Mouse (Mus musculus) intestine, embryonic 16.5 days (tissue): ENCODE results near the gene Rufy1. TPM values are rescaled to one million over a fixed set of nuclear protein-coding genes. Genes with fewer than 3 reads are reported as not detected.
"Not testable (repeated sequence)": the region's sequence is repeated elsewhere in the genome, so short reads cannot be mapped to it uniquely, and the experiment has no call there.

Source experiments
- ATAC-seq: fragments of 200-750 bp; cut with Nextera tagmentation; 2 replicates; pipeline ENCODE4 v1.8.0; 2017; ENCODE audit warnings: moderate TSS enrichment, moderate library complexity
- H3K27ac ChIP-seq: fragments of 300-500 bp; sonication (generic); 2 replicates; pipeline ENCODE4 v1.5.1; 2014; ENCODE audit warnings: mild to moderate bottlenecking, low read length
- H3K27me3 ChIP-seq: fragments of 300-500 bp; sonication (generic); replicated peaks from 2 replicates; pipeline ENCODE4 v1.6.1; 2014; ENCODE audit warnings: low read length, control low read depth, mixed read lengths; ENCODE audit not compliant: control insufficient read depth, insufficient read depth
- H3K36me3 ChIP-seq: fragments of 300-500 bp; sonication (generic); 2 replicates; pipeline ENCODE4 v1.6.1; 2014; ENCODE audit warnings: low read length, control low read depth; ENCODE audit not compliant: control insufficient read depth, insufficient read depth
- H3K4me1 ChIP-seq: fragments of 300-500 bp; sonication (generic); 2 replicates; pipeline ENCODE4 v1.6.1; 2014; ENCODE audit warnings: low read length, control low read depth, mixed read lengths; ENCODE audit not compliant: control insufficient read depth, insufficient read depth
- H3K4me2 ChIP-seq: fragments of 300-500 bp; sonication (generic); 2 replicates; pipeline ENCODE4 v1.6.1; 2014; ENCODE audit warnings: low read depth, low read length, control low read depth
- H3K4me3 ChIP-seq: fragments of 300-500 bp; sonication (generic); 2 replicates; pipeline ENCODE4 v1.5.1; 2014; ENCODE audit warnings: mild to moderate bottlenecking, low read length
- H3K9ac ChIP-seq: fragments of 300-500 bp; sonication (generic); 2 replicates; pipeline ENCODE4 v1.6.1; 2014; ENCODE audit warnings: low read depth, low read length
- H3K9me3 ChIP-seq: fragments of 300-500 bp; sonication (generic); 2 replicates; pipeline ENCODE4 v1.6.1; 2016; ENCODE audit warnings: low read length, control low read depth; ENCODE audit not compliant: control insufficient read depth
- WGBS: fragments of 180-500 bp; shearing (Covaris S2); extraction: QIAGEN DNeasy Blood & Tissue Kit; methylation state at CpG from one replicate; pipeline ENCODE4 v1.1.7; 2014; 5-methylcytosine and 5-hydroxymethylcytosine counted together
- polyA plus RNA-seq: library from polyadenylated mRNA; unstranded; fragments of >200 nt; fragmentation: Nextera tagmentation; extraction: Ambion mirVana; gene quantifications from 2 replicates; pipeline ENCODE4 v1.2.1, GENCODE M21; 2015

The Rufy1 gene
- polyA plus RNA-seq, 1 experiment from 2014 or later: 19.5 TPM

- no peak overlapping the region for H3K4me3 ChIP-seq
- WGBS: 8% methylated on average over 26 of the region's 26 CpGs
Measured at GRCm38 (mm10) chr11:50457111-50457911, 26.4 kb upstream of the Rufy1 start.

GRCm38 (mm10) chr11:50456455-50456854 is 25.5 kb upstream of the Rufy1 start:
- Histone ChIP-seq H3K9me3 (no peaks in the 10 kb centered on the region), H3K4me1 (peaks cover 7% of the 10 kb centered on the region; the same call in 1 of the 2 replicates), H3K4me2 (no peak overlapping the region), H3K27ac (no peak overlapping the region), H3K4me3 (no peak overlapping the region), H3K9ac (no peak overlapping the region), H3K27me3 (no peaks in the 10 kb centered on the region), H3K36me3 (no peaks in the 10 kb centered on the region)
- WGBS: 58% methylated on average over 7 of the region's 7 CpGs
- no peak for ATAC-seq

More at GRCm38 (mm10) chr11:50457111-50457911, 26.4 kb upstream of the Rufy1 start:
- no peaks in the 10 kb centered on the region for H3K36me3 ChIP-seq
- peak overlapping the region; percentile 11; the same call in 1 of the 2 replicates for H3K4me2 ChIP-seq
- no peaks in the 10 kb centered on the region for H3K27me3 ChIP-seq
- H3K9me3 ChIP-seq: no peaks in the 10 kb centered on the region
- H3K27ac ChIP-seq: no peak overlapping the region
- H3K4me1 ChIP-seq: peaks cover 7% of the 10 kb centered on the region; the same call in 1 of the 2 replicates
- peak overlapping the region; percentile 38; the same call in 1 of the 2 replicates for H3K9ac ChIP-seq
- ATAC-seq: no peak; the same call in 1 of the 2 replicates

GRCm38 (mm10) chr11:50454934-50455333 is 24.0 kb upstream of the Rufy1 start:
- Histone ChIP-seq H3K9me3 (no peaks in the 10 kb centered on the region), H3K9ac (no peak overlapping the region), H3K27ac (no peak overlapping the region), H3K27me3 (no peaks in the 10 kb centered on the region), H3K4me1 (peaks cover 7% of the 10 kb centered on the region; the same call in 1 of the 2 replicates), H3K4me3 (no peak overlapping the region), H3K36me3 (no peaks in the 10 kb centered on the region), H3K4me2 (no peak overlapping the region)
- no peak for ATAC-seq
- WGBS: 62% methylated on average over 6 of the region's 6 CpGs

GRCm38 (mm10) chr11:50450236-50450635 is 19.3 kb upstream of the Rufy1 start:
- Histone ChIP-seq H3K4me3 (no peak overlapping the region), H3K4me1 (no peaks in the 10 kb centered on the region), H3K4me2 (no peak overlapping the region), H3K9ac (no peak overlapping the region), H3K27ac (no peak overlapping the region), H3K27me3 (no peaks in the 10 kb centered on the region), H3K36me3 (no peaks in the 10 kb centered on the region), H3K9me3 (no peaks in the 10 kb centered on the region)
- 73% methylated on average over 9 of the region's 9 CpGs for WGBS
- ATAC-seq: no peak

- 39% methylated on average over 6 of the region's 8 CpGs for WGBS
- not testable (repeated sequence) for ATAC-seq, H3K4me1 ChIP-seq, H3K36me3 ChIP-seq, H3K9ac ChIP-seq, H3K27me3 ChIP-seq, H3K4me3 ChIP-seq, H3K27ac ChIP-seq, H3K4me2 ChIP-seq, H3K9me3 ChIP-seq
Measured at GRCm38 (mm10) chr11:50448163-50448562, 17.2 kb upstream of the Rufy1 start.

- H3K4me3 ChIP-seq: no peak overlapping the region
- no peaks in the 10 kb centered on the region for H3K36me3 ChIP-seq
- ATAC-seq: no peak
- H3K9me3 ChIP-seq: no peaks in the 10 kb centered on the region
- H3K9ac ChIP-seq: no peak overlapping the region
- no peaks in the 10 kb centered on the region for H3K27me3 ChIP-seq
- H3K4me2 ChIP-seq: no peak overlapping the region
- no peaks in the 10 kb centered on the region for H3K4me1 ChIP-seq
- H3K27ac ChIP-seq: no peak overlapping the region
- 73% methylated on average over 5 of the region's 5 CpGs for whole genome bisulfite sequencing
Measured at GRCm38 (mm10) chr11:50443259-50444065, 12.5 kb upstream of the Rufy1 start.

- Histone ChIP-seq H3K4me2 (no peak overlapping the region), H3K4me1 (no peaks in the 10 kb centered on the region), H3K9me3 (no peaks in the 10 kb centered on the region), H3K9ac (no peak overlapping the region), H3K36me3 (no peaks in the 10 kb centered on the region), H3K27me3 (no peaks in the 10 kb centered on the region), H3K4me3 (no peak overlapping the region), H3K27ac (no peak overlapping the region)
- WGBS: 55% methylated on average over 9 of the region's 9 CpGs
- no peak for ATAC-seq
Measured at GRCm38 (mm10) chr11:50441637-50442036, 10.7 kb upstream of the Rufy1 start.

- H3K9ac ChIP-seq: no peak overlapping the region
- no peak for ATAC-seq
- no peaks in the 10 kb centered on the region for H3K4me1 ChIP-seq
- H3K27me3 ChIP-seq: no peaks in the 10 kb centered on the region
- no peak overlapping the region for H3K27ac ChIP-seq
- H3K36me3 ChIP-seq: no peaks in the 10 kb centered on the region
- no peaks in the 10 kb centered on the region for H3K9me3 ChIP-seq
- 76% methylated on average over 6 of the region's 6 CpGs for WGBS
- no peak overlapping the region for H3K4me2 ChIP-seq
- H3K4me3 ChIP-seq: no peak overlapping the region
Measured at GRCm38 (mm10) chr11:50440691-50441090, 9.8 kb upstream of the Rufy1 start.

- no peaks in the 10 kb centered on the region for H3K36me3 ChIP-seq
- no peak overlapping the region for H3K27ac ChIP-seq
- H3K27me3 ChIP-seq: no peaks in the 10 kb centered on the region
- ATAC-seq: no peak
- H3K4me1 ChIP-seq: no peaks in the 10 kb centered on the region
- H3K9me3 ChIP-seq: no peaks in the 10 kb centered on the region
- 63% methylated on average over 8 of the region's 8 CpGs for WGBS
- H3K4me3 ChIP-seq: no peak overlapping the region
- H3K9ac ChIP-seq: no peak overlapping the region
- H3K4me2 ChIP-seq: no peak overlapping the region
Measured at GRCm38 (mm10) chr11:50439857-50440256, 8.9 kb upstream of the Rufy1 start.
